Mouse (Mus musculus) liver, embryonic 14.5 days (tissue): ENCODE results near the gene Kbtbd12. TPM values are rescaled to one million over a fixed set of nuclear protein-coding genes. Genes with fewer than 3 reads are reported as not detected.
A peak's percentile ranks its signal among the peaks of the same experiment; 100 is the strongest.

ENCODE experiments used
- ATAC-seq: fragments of 200-750 bp; cut with Nextera tagmentation; 2 replicates; pipeline ENCODE4 v1.8.0; 2017; ENCODE audit warnings: moderate number of reproducible peaks, mild to moderate bottlenecking, moderate library complexity; ENCODE audit not compliant: insufficient read depth
- DNase-seq, 3 experiments: peaks; one replicate each; pipeline ENCODE4 v3.0.0-alpha.2; 2012 to 2013; ENCODE audit warnings: low read depth in 3 of 3, low spot score in 3 of 3
- H3K27ac ChIP-seq: fragments of 300-500 bp; sonication (generic); 2 replicates; pipeline ENCODE4 v1.5.1; 2014; ENCODE audit warnings: moderate library complexity, mild to moderate bottlenecking, control low read depth, inconsistent platforms
- H3K27me3 ChIP-seq: fragments of 300-500 bp; sonication (generic); 2 replicates; pipeline ENCODE4 v1.6.1; 2014; ENCODE audit warnings: mild to moderate bottlenecking, low read length, moderate library complexity; ENCODE audit not compliant: control insufficient read depth, insufficient read depth
- H3K36me3 ChIP-seq: fragments of 300-500 bp; sonication (generic); replicated peaks from 2 replicates; pipeline ENCODE4 v1.6.1; 2014; ENCODE audit warnings: low read depth; ENCODE audit not compliant: control insufficient read depth, insufficient read depth
- H3K4me1 ChIP-seq, 2 experiments: fragments of 200-500 bp in 1 of 2; fragments of 300-500 bp in 1 of 2; sonication (generic) in 1 of 2; replicated peaks; 2 replicates each; pipeline ENCODE4 v1.6.1; 2012 to 2014; ENCODE audit warnings: antibody characterized with exemption in 1 of 2, inconsistent platforms in 1 of 2, low read length in 1 of 2; ENCODE audit not compliant: control insufficient read depth in 2 of 2, insufficient read depth in 2 of 2
- H3K4me2 ChIP-seq: fragments of 300-500 bp; sonication (generic); 2 replicates; pipeline ENCODE4 v1.6.1; 2014; ENCODE audit warnings: low read depth, mild to moderate bottlenecking, control low read depth, moderate library complexity
- H3K4me3 ChIP-seq, 2 experiments: fragments of 200-500 bp in 1 of 2; fragments of 300-500 bp in 1 of 2; sonication (generic) in 1 of 2; 2 replicates each; pipeline ENCODE4 v1.5.1; 2012 to 2014; ENCODE audit warnings: low read depth in 2 of 2, low read length in 2 of 2, mild to moderate bottlenecking in 2 of 2, control low read depth in 1 of 2, inconsistent platforms in 1 of 2, moderate library complexity in 1 of 2; ENCODE audit not compliant: insufficient read depth in 1 of 2
- H3K9ac ChIP-seq: fragments of 300-500 bp; sonication (generic); replicated peaks from 2 replicates; pipeline ENCODE4 v1.6.1; 2014; ENCODE audit warnings: mild to moderate bottlenecking, control low read depth, moderate library complexity
- H3K9me3 ChIP-seq: fragments of 300-500 bp; sonication (generic); 2 replicates; pipeline ENCODE4 v1.6.1; 2016; ENCODE audit warnings: low read length, mixed read lengths; ENCODE audit not compliant: control insufficient read depth
- CTCF ChIP-seq: IDR thresholded peaks from 2 replicates; pipeline ENCODE4 v1.5.1; 2016; ENCODE audit warnings: antibody characterized with exemption, low read depth, control low read depth
- EP300 ChIP-seq: IDR thresholded peaks from 2 replicates; pipeline ENCODE4 v1.6.1; 2016; ENCODE audit warnings: antibody characterized with exemption, low read depth
- WGBS: fragments of 180-500 bp; shearing (Covaris S2); extraction: QIAGEN DNeasy Blood & Tissue Kit; methylation state at CpG from one replicate; pipeline ENCODE4 v1.1.7; 2014; ENCODE audit not compliant: insufficient replicate concordance; 5-methylcytosine and 5-hydroxymethylcytosine counted together
- polyA plus RNA-seq, 2 experiments: library from polyadenylated mRNA; depleted of rRNA in 1 of 2; stranded (reverse) in 1 of 2; unstranded in 1 of 2; fragments of >200 nt; fragmentation: Nextera tagmentation in 1 of 2; extraction: Ambion mirVana in 1 of 2; gene quantifications; 2 replicates each; pipeline versions ENCODE4 v1.2.1 to v1.2.3; 2012 to 2014

Gene Kbtbd12
- polyA plus RNA-seq, 2 experiments, result 0.65 to 0.80 TPM

DNA sequence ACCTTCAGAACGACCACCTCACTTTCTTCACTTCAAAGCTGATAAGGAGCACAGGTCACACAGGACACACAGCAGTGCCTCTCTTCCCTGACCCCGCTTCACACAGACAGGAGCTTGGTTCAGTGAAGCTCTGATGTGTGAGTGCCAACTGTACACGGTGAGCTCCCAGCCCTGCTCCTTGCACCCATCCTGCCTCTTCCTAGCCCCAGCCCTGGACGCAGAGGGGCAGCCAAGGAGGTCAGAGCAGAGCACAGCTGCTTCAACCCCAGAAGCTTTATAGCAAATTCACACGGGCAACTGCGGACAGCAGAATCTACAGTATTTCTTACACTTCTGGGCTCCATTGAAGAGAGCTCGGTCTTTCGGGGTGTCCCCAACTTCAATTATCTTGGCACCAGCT is 123.8 kb downstream of the Kbtbd12 start:
- no peak for ATAC-seq
- Histone ChIP-seq H3K27me3 (no peaks in the 10 kb centered on the region), H3K9me3 (no peaks in the 10 kb centered on the region), H3K4me3 (no peak overlapping the region), H3K4me1 (peaks cover 7 to 8% of the 10 kb centered on the region in 2 experiments), H3K4me2 (no peak overlapping the region), H3K36me3 (peaks cover 63% of the 10 kb centered on the region), H3K27ac (no peak overlapping the region), H3K9ac (no peak overlapping the region)
- DNase-seq, result no peak
- no peak for TF ChIP-seq CTCF
- TF ChIP-seq EP300, result no peak
- WGBS, result 69% methylated on average over 8 of the region's 8 CpGs

DNA sequence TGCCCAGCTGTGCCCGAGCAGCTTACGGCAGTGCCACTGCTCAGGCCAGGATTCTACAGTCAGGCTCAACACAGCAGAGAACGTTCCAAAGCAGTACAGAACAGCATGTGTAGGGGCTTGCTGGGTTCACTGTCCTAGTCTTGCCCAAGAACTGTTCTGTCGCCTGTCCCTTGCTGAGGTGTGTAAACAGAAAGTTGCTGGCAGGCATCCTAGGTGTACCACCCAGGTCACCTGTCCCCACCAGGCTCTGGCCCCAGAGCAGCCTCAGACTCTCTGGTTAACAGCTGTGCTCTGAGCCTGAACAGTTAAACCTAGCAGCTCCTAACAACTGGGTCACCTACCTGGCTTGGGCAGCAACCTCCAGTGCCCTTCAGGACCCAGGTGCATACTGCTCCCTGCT is 134.7 kb downstream of the Kbtbd12 start:
- H3K9me3 ChIP-seq, result no peaks in the 10 kb centered on the region
- peaks cover 54% of the 10 kb centered on the region for H3K36me3 ChIP-seq
- DNase-seq (no peak), ATAC-seq (no peak)
- H3K4me1 ChIP-seq, result peaks cover 39 to 42% of the 10 kb centered on the region in 2 experiments
- H3K4me3 ChIP-seq, result no peak overlapping the region
- peak overlapping the region; percentile 93 for H3K27ac ChIP-seq
- peak overlapping the region; percentile 57; the same call in 1 of the 2 replicates for H3K4me2 ChIP-seq
- peak overlapping the region; percentile 60; the same call in 1 of the 2 replicates for H3K9ac ChIP-seq
- TF ChIP-seq CTCF (peak; percentile 48; the same call in 1 of the 2 replicates), EP300 (no peak)
- H3K27me3 ChIP-seq, result no peaks in the 10 kb centered on the region
- WGBS, result 71% methylated on average over 4 of the region's 4 CpGs

DNA sequence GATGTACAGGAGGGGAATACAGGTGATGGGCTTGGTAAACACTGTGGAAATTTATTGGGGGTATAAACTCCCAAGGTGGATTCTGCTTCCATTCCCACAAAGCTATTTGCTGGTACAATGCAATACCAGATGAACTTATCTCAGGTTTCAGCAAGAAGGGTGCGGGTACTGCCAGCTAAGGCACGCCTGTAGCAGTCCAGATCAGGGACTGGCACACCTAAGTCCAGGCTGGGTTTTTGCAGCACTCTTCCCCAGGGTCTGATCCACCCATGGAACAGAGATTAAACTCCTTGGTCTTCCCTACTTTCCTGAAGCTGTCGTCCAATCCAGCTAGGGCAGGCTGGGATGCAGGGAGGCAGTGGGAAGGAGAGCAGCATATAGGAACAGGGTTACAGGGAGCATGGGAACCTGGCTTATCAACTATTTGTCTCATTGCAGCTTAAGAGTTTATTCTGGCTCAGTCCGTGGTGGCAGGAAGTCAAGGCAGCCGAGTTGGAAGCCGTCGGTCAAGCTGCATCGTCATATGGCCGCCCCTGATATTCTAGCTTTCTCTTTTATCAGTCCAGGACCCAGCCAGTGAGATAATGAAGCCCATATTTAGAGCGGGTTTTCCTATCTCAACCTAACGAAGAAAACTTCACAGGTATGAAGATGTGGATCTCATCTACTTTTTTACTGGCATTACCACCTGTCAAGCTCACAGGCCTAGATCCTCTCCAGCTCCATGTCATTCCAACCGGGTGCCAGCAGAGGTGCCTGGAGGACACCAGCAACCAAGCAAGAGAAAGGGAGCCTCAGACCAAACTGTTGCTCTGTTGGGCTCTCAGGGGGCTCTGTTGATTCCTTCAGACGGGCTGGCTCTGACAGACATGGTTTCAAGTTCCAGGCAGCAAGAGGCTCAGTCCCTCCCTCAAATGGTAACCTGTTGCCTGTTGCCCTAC is 135.4 kb downstream of the Kbtbd12 start:
- Histone ChIP-seq H3K27me3 (no peaks in the 10 kb centered on the region), H3K27ac (peak overlapping the region; percentile 93), H3K9ac (peak overlapping the region; percentile 60), H3K36me3 (peaks cover 49% of the 10 kb centered on the region), H3K4me1 (peaks cover 39 to 42% of the 10 kb centered on the region in 2 experiments), H3K4me3 (peak overlapping the region; percentile 7 to 23; a peak in 3 of 4 replicates), H3K9me3 (no peaks in the 10 kb centered on the region), H3K4me2 (peak overlapping the region; percentile 57)
- DNase-seq (peak in 2 of 3 experiments; percentile 57 to 59), ATAC-seq (peak; percentile 72)
- 16% methylated on average over 13 of the region's 13 CpGs for WGBS
- TF ChIP-seq EP300, result peak; percentile 69
- peak; percentile 32 for TF ChIP-seq CTCF

DNA sequence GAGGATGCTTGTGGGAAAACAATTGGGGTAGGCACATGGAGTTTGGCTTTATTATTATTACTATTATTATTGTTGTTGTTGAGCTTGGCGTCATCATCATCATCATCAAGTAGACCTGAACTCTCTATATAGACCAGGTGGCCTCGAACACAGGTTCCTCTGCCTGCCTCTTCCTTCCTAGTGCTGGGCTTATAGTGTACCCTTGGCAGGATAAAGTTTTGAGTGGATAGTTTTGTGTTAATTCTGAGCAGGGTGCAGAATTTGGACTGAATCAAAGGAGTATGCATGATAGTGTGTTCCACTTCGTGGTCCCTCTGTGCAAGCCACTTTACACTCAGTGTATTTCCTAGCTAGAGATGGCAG is 137.4 kb downstream of the Kbtbd12 start:
- peak overlapping the region; percentile 97 for H3K4me2 ChIP-seq
- ATAC-seq, result no peak
- peaks cover 39 to 42% of the 10 kb centered on the region in 2 experiments for H3K4me1 ChIP-seq
- peak overlapping the region; percentile 66 for H3K27ac ChIP-seq
- peak overlapping the region; percentile 41 to 65 for H3K4me3 ChIP-seq
- peak overlapping the region; percentile 78 for H3K9ac ChIP-seq
- H3K36me3 ChIP-seq, result peaks cover 30% of the 10 kb centered on the region
- no peaks in the 10 kb centered on the region for H3K9me3 ChIP-seq
- DNase-seq, result no peak
- 9% methylated on average over 3 of the region's 3 CpGs for WGBS
- no peaks in the 10 kb centered on the region for H3K27me3 ChIP-seq
- no peak for TF ChIP-seq EP300
